Mouse (Mus musculus): ENCODE measurements at regions not wholly inside any gene's neighbourhood (a gene's known extent, or its start where the extent isn't known, plus 50 kb on each side); places are given as distances from the start of the nearest gene placed in this dataset.

DNA sequence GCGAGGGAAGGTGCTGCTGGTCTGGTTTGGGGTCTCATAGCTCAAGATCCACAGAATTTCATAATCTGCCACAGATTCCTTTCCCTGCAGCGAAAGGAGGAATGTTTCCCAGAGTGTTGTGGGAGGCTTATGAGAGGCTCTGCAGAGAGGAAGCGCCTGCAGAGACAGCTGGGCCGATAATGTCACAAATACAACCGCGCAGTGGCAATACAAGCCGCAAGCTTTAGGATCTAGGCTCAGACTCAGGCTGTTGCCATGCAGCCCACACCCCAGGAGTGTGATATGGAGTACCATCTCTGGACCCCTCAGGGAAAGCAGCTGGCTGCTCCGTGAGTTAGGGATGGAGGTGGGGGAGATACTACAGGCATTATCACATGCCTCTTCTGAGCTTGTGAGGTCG is 130.2 kb downstream of the Tex29 start:
- TF ChIP-seq CTCF (IDR thresholded peaks at IDR 0.05; ENCODE audit: control insufficient read depth, insufficient read depth, low read length) = no peak
- no peak for TF ChIP-seq POLR2A (IDR thresholded peaks at IDR 0.05; ENCODE audit: borderline replicate concordance, control insufficient read depth, low read depth, low read length)

Data from bone marrow, adult 2 months (tissue).